Mouse (Mus musculus) neural tube, embryonic 10.5 days (tissue): ENCODE data around the gene Lrrn3.

Source experiments
- DNase-seq: peaks from one replicate; pipeline ENCODE4 v3.0.0-alpha.2; 2017; ENCODE audit warnings: low spot score; ENCODE audit errors: extremely low spot score

Lrrn3 gene

DNA sequence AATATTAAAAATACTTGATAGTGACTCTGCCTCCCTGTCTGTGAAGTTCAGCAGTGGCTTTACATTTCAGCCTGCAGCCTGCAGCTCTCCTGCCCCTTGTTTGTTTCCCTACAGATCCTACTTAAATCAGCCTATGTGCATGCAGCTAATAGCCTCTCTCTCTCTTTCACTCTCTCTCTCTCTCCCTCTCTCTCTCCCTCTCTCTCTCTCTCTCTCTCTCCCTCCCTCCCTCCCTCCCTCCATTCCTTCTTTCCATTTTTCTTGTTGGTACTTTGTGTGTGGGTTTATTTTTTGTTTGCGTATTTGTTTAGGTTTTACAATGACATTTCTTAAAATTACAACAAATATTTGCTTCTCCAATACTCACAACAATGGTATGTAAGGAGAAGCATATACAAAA lies at the start of gene Lrrn3:
Gene Lrrn3 (minus strand): TSS at position 101 of the 400 bp plus-strand sequence.
- no peak for DNase-seq

DNA sequence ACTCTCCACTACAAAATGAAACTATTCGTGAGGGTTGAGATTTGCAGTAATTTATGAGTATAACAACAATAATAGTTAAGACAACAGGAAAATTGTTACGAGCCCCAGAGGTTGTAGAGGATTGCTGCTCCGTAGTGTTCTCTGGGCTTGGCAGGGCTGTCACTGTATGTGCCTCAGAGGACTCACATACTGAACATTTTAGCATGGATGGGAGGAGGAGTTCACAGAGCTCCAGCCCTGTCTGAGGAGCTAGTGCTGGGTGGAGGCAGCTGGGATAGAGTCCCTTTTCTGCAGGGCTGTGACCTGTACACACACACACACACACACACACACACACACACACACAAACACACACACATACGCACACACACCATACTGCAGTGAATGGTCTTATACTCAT lies 42.2 kb upstream of the Lrrn3 start:
- no peak for DNase-seq

DNA sequence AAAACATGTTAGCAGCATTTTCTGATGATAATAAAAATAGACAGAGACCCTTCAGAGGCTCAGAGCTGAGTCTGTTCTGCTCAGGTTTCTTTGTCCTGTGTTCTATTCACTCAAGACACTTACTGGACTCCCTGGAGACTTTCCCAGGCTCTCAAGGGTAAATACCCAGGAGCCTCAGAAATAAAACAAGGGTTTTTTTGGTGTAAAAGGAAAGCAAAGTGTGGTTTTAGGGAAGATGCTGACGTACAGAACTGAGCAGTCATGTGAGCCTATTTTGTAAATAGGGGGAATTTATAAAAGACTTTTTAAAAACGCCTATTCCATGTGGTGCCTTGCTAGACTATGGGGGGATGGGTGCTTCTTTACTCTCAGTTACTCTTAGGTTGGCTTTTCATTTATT lies 40.5 kb upstream of the Lrrn3 start:
- DNase-seq = no peak

DNA sequence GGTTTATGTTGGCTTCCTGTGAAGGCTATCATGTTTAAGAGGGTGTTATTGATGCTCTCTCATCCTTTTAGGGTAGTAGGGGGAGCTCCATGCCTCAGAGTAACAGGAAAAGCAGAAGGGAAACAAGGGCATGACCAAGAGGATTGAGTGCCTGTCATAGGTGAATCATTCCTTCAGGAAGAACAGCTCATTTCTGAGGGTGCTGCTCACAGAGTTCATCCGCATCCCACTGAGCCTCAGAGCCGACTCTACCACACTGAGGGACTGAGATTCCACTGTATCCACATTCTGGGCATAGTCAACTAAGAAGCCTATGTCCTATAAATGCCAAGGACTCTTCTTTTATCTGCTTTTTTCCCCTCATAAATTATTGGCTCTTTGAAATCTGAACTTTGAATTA lies 35.4 kb upstream of the Lrrn3 start:
- DNase-seq = no peak

DNA sequence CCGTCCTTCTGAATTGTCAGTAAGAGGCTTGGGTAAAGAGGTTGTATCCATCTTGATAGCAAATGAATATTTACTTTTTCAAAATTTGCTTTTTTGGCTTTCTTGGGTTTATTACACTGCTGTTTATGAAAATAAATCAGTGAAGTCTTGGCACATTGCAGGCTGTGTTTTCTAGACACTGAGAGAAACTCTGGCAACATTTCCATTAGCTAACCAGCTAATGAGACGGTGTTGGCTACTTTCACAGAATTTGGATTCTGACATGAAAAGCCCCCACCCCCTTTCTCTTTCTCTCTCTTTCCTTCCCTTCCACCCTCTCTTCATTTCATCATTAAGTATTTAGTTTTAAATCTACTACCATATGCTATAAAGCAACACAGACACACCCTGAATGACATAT lies 34.1 kb upstream of the Lrrn3 start:
- no peak for DNase-seq

DNA sequence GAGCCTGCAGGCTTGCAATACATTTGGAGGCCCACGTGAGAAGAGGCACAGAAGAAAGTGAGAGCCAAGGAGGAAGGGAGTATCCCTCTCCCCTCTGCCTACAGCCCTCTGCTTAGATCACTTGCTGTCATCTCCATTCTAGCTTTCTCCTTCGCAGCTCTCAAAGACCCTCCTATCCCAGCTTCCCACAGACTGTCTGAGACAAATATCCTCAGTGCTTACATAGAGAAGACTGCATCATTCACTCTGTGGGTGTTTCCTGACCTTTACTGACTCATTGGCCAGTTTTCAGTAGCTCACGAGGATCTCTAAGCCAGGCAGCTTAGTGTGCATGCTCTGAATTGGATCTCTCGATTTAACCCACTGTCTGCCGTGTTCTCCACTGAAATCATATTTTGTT lies 32.7 kb upstream of the Lrrn3 start:
- no peak for DNase-seq

DNA sequence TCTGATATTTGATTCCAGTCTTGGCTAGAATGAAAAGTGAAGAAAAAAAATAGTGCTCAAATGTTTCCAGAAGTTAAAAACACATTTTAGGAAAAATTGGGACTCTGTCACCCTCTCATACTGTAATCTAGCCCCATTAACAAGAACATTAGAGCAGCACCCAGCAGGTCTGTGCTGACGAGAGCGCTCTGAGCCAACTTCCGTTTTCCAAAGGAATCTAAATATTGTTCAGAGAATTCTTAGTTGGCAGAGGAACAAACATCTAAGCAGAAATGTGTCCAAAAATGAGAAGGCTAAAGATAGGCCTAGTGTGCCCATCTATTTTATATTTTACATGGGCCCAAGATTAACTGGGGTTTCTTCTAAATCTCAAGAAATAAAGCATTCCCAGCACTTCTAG lies 24.4 kb upstream of the Lrrn3 start:
- no peak for DNase-seq

DNA sequence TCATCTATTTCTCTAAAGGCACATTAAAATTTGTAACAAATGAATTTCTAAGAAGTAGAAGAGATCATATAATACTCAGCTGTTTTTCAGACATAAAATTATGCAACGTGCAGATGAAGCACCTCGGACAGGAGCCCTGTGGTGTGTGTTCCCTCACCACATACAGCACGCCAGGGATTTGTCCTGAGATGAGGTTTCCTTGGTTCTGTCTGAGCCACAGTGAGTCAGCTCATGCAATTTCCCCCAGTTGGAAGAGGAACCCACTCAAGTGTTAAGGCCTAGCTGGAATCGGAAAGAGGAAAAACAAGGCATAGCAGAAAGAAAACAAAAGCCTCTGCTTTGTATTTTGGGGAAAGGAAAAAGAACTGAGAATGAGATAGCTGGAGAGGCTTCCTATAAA lies 22.4 kb upstream of the Lrrn3 start:
- no peak for DNase-seq

DNA sequence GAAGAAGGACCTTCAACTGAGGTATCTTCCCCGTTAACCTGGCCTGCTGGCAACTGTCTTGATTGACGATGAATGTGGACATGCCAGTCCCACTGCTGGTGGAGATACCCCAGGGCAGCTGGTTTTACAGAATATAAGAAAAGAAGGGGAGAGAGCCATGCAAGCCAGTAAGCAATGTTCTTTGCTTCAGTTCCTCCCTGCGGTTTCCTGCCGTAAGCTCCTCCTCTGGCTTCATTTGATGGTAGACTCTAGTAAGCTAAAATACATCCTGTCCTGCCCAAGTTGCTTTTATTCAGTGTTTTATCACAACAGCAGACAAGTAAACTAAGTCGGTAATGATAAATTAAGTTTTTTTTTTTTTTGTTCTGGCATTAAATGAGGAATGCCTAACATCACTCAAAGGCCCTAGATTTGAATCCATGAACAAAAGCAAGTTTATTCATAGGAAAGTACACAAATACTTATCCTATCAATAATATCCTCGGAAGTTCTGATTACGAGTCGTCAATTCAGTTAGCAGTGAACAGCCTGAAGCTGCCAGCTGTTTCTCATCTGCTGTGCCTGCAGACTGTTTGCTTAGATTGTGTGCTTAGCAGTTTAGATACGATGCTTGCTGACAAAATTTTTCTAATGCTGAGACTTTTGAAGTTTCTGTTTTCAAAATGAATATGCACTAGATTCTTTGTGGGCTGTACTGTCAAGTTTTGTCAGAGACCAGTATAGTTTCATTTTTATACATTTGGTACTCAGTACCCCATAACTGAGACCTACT lies 14.0 kb upstream of the Lrrn3 start:
- no peak for DNase-seq

DNA sequence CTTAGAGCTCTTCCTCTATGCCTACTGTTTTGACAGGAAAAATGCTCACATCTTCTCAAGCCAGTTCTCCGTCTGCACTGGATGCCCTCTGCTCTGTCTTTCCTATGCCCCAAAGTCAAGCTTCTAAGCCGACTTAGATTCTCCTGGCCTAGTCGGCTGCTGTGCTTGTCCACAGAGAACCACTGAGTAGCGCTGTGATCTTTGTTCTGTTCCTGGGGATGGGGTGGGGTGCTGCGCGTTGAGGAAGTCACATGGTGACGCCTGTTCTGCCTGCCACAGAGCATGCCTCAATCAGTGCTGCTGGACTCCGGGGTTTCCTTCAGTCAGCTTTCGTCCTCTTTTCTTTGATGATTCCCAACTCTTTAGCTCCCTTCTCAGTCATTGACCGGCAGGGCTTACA lies 8.4 kb upstream of the Lrrn3 start:
- no peak for DNase-seq

DNA sequence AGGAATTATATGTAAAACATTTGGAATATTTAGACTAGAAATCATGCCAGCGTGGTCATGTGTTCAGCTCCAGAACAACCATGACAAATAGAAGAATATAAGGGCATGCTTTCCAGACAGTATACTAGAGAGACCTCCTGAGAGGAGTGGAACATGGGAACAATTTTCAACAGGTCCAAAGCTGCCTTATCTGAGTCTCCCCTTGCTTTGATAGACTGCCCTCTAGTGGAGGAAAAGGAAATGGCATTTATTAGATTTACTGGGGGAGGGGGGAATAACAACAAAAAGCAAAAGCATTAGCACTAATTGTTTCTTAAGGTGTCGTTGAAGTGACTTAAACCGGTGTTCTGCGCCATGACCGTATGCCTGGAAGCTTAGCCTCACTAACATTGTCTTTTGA lies 774 bp upstream of the Lrrn3 start:
- DNase-seq = no peak

DNA sequence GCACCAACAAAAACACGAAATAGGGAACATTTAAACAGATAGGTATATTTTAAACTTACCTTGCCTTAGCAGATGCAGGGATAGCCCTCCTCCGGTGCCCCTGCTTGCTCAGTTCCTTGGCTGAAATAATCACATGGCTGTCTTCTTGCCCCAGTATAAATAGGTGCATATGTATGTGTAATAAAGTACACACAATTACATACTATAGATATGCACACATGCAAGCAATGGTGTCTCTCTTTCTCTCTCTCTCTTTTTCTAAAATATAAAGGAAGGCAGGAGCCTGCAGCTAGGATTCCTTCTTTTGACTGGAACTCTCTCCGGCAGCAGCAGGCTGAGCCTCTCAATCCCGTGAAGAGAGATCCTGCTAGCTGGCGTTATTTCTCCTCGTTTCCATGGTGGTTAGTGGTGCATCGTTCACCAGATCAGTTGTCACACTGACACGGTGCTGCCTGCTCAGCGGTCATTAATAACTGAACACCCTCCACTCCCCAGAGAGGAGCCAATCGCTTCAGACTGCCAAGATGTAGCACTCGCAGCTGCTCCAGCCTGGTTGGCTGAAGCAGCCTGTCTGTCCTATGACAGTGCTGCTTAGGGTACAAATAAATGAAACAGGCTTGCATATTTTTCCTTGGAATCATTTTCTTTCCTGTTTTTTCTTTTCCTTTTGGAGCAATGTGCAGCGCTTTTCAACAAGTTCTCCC lies 567 bp downstream of the Lrrn3 start:
- DNase-seq = peak; percentile 33

DNA sequence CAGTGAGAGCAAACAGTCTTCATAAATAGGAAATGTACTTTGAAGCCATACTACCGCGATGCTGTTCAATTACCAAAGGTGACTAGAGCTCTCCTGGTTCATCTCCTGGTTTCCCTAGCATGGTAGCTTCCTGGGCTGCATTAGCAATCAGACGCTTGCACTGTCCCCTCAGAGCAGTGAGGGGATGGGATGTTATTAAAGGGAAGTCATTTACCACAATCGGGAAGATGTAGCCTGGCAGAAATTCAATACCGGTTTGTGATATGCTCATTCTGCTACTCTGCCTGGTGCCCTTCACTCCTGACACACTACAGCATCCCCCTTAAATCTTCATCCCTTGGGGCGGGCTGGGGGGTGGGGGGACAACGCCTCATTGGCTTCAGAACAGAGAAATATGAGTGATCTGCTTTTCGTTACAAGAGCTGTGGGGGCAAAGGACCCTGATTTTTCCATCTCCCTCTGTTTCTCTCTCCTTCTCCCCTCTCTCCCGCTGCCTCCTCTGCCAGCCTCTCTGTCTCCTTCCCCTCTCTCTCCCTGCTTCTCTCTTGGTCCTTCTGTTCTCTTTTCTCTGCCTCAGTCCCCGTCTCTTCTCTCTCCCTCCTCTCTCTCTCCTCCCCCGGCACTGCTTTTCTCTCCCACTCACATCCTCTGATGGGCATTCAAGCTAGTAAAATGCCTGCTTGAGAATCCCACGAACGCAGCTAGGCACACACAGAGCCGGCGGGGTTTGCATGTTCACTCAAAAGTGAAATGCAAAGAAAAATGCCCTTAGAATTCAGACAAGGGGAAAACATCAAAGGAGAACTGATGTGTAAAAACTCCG lies 1.3 kb downstream of the Lrrn3 start:
- peak; percentile 36 for DNase-seq

DNA sequence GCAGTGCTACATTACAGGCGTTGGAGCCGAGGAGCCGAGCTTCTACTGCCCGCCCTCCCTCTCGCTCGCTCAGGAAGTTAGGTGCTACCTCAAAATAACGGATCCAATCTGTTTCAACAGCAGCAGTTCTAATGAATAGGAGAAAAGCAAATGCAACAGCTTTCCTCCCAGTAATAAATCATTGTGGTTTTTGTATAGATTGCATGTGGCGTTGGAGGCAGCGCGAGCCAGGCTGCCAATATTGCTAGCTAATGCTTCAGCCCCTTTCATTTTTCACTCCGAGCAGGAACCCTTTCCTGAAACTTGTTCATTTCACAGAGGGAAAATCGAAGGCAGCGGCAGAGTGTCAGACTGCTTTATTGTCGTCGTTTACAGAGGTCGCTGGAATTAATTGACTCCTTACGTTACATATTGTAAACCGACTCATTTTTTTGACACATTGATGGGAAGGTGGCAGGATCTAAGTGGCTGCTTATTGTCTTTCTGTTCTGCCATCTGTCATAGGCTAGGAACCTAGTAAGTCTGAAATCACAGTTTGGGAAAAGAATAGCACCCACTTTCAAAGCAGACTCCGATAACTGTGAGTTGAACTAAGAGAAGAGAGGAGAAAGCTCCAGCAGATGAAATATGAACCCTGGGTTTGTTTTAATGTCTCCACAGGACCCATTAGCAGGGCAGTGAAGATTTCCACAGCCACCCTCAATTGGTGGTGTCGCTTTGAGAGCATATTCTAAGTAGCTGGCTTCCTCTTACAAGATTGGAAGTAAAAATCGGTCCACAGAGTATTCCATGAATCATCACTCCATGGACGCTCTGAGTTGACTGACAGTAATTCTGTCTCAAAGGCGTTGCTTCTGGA lies 2.4 kb downstream of the Lrrn3 start:
- DNase-seq = peak; percentile 25

DNA sequence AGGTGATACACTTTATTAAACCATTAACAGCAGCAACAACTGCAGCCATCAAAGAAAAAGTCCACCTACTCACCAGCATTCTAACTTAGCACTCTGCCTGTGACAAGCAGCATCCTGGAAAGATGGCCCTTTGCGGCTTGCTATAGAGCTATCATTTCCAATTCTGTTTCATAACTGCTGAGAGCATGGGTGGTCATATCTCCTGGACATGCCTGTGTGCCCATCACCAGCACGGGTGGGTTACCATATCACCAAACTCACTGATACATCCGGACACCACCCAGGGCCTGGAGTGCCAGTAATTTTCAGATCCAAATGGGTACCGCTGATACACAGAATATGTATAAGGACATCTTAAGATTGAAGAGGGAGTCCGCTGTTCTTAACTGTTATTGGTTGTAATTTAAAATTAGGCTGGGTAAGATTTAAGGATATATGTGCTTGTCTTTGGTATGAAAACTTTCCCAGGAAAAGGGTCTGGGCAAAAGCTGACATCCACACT lies 3.1 kb downstream of the Lrrn3 start:
- DNase-seq = no peak

DNA sequence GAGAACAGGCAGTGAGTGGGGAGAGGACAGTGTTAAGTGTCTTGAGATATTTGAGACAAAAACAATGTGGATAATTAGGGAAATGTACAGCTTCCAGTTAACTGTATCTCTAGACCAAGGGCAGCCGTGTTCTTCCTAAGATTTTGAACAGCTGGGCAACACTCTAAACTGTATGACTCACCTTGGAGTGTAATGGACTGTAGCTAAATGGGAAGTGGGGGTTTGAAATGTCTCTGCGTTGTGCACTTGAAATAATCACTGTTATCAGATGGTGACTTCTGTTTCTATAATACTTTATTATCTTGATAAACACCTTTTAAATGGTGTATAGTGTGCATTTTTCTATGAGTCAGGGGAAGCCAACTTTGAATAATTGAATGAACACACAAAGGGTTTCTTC lies 4.7 kb downstream of the Lrrn3 start:
- DNase-seq = no peak

DNA sequence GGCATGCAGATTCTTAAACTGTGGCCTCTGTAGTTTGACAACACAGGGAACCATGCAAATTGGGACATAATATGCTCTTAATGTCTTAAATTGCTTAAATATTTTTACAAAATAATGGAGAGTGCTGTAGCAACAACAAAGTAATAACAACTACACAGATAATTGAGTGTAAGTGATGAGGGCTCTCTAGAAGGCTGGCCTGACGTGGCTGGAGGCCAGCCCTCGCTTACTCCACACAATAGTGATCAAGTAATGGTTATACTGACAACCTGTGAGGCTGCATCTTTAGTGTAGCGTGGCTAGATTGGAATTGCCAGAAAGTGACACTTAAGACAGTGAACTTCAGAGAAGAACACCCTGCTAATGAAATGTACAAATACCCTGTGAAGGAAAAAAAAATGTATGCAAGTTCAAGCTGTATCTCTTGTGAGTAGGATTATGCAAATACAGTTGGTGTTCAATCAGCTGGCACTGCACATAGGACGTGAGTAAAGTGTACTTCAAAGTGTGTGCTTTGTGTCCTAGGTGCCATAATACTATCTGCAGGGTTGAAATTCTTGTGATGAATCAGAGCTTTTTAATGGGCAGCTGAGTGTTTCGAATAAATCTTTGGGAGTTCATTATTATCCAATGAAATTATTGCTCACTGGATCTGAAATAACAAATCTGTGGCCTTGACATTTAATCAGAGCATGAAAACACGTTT lies 17.0 kb downstream of the Lrrn3 start:
- no peak for DNase-seq

DNA sequence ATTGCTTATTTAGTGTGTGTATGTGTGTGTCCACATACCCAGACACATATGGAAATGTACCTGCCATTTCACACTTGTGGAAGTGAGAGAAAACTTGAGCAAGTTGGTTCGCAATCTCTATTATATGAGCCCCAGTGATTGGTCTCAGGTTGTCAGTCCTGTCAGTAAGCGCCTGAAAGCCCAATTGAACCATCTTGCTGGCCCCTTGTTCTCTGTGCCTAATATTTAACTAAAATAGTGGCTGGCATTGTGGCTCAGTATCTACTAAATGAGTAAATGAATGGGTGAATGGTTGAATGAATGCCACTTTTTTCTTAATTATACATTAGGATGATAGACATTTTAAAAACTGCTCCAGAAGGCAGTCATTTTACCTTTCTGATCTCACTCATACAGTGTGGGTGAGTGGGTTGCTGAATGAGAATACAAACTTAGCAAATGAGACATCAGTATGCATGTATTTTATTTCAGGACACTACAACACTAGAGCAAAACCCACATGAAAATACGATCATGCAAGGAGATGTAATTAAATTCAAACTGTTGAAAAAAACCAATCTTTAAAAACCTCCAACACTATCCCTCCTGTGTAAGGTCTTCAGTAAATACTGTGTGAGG lies 17.7 kb downstream of the Lrrn3 start:
- DNase-seq = no peak

DNA sequence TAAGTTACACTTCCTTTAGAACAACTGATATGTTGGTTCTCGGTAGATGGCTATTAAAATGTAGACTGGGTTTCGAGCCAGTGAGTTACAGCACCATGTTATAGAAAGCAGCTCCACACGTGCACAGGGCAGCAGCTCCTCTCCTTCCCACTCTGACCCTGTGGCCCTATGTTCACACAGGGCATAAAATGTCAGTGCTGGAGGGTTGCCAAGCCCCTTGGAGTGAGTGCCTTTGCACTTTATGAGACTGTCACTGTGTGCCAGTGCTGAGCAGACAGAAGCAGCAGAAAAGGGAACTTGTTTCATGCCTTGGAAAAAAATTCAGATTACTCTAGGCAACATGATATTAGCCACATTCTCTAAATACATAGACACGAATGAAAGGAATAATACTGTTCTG lies 47.8 kb downstream of the Lrrn3 start:
- no peak for DNase-seq
